Mouse (Mus musculus) embryonic fibroblast, embryonic 13.5 days (primary cell): Measurements from ENCODE around the gene Uba6.

Experiments
- CTCF ChIP-seq: IDR thresholded peaks from 2 replicates; pipeline ENCODE4 v1.5.1; 2011; ENCODE audit warnings: mild to moderate bottlenecking, control low read depth, low read length, moderate library complexity, borderline replicate concordance; ENCODE audit not compliant: insufficient read depth
- POLR2A ChIP-seq: IDR thresholded peaks from 2 replicates; pipeline ENCODE4 v1.6.1; 2011; ENCODE audit warnings: low read depth, mild to moderate bottlenecking, control low read depth, low read length, moderate library complexity

GRCm38 (mm10) chr5:86118457-86119094, 54.0 kb downstream of the Uba6 start:
- TF ChIP-seq CTCF (no peak), POLR2A (no peak)
